Mouse (Mus musculus) neural tube, embryonic 12.5 days (tissue): ENCODE results near the gene Gm9837. TPM values are rescaled to one million over a fixed set of nuclear protein-coding genes. Genes with fewer than 3 reads are reported as not detected.
"Not testable (repeated sequence)": the region's sequence is repeated elsewhere in the genome, so short reads cannot be mapped to it uniquely, and the experiment has no call there.

Experiments
- ATAC-seq: fragments of 200-750 bp; cut with Nextera tagmentation; 2 replicates; pipeline ENCODE4 v1.8.0; 2017; ENCODE audit warnings: low read depth, mild to moderate bottlenecking, moderate TSS enrichment, moderate library complexity; ENCODE audit not compliant: low FRiP score
- H3K27ac ChIP-seq: fragments of 300-500 bp; sonication (generic); 2 replicates; pipeline ENCODE4 v1.5.1; 2016
- H3K27me3 ChIP-seq: fragments of 300-500 bp; sonication (generic); replicated peaks from 2 replicates; pipeline ENCODE4 v1.6.1; 2016; ENCODE audit warnings: mild to moderate bottlenecking
- H3K36me3 ChIP-seq: fragments of 300-500 bp; sonication (generic); 2 replicates; pipeline ENCODE4 v1.6.1; 2016; ENCODE audit warnings: mild to moderate bottlenecking
- H3K4me1 ChIP-seq: fragments of 300-500 bp; sonication (generic); 2 replicates; pipeline ENCODE4 v1.6.1; 2016
- H3K4me2 ChIP-seq: fragments of 300-500 bp; sonication (generic); replicated peaks from 2 replicates; pipeline ENCODE4 v1.6.1; 2016; ENCODE audit warnings: mild to moderate bottlenecking
- H3K4me3 ChIP-seq: fragments of 300-500 bp; sonication (generic); 2 replicates; pipeline ENCODE4 v1.5.1; 2016
- H3K9ac ChIP-seq: fragments of 300-500 bp; sonication (generic); 2 replicates; pipeline ENCODE4 v1.6.1; 2016; ENCODE audit warnings: mild to moderate bottlenecking
- H3K9me3 ChIP-seq: fragments of 300-500 bp; sonication (generic); 2 replicates; pipeline ENCODE4 v1.6.1; 2016; ENCODE audit warnings: mild to moderate bottlenecking
- WGBS: fragments of 180-500 bp; shearing (Covaris S2); methylation state at CpG from one replicate; pipeline ENCODE4 v1.1.7; 2016; 5-methylcytosine and 5-hydroxymethylcytosine counted together
- polyA plus RNA-seq: library from polyadenylated mRNA; unstranded; fragments of >200 nt; fragmentation: Nextera tagmentation; extraction: Ambion mirVana; gene quantifications from 2 replicates; pipeline ENCODE4 v1.2.1, GENCODE M21; 2016

Gm9837 gene
- polyA plus RNA-seq, 1 experiment from 2014 or later, result not detected

DNA sequence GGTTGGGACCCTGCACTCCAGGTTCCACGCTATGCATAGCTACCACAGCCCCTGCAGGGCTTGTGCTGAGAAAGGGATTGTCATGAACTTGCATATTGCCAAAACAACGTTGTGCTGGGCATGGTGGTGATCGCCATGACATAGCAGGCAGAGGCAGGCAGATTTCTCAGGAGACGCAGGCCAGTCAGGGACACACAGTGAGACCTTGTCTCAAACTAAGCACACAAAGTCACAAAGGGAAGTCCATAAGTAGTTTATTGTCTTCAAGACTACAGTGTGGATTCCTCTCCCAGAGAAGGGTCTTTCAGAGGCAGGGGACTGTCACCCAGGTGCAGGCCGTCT is 41.6 kb downstream of the Gm9837 start:
- Histone ChIP-seq H3K27ac (no peak overlapping the region), H3K9ac (no peak overlapping the region), H3K9me3 (no peaks in the 10 kb centered on the region), H3K36me3 (peaks cover 15% of the 10 kb centered on the region), H3K4me1 (peaks cover 8% of the 10 kb centered on the region), H3K4me2 (no peak overlapping the region), H3K27me3 (no peaks in the 10 kb centered on the region), H3K4me3 (no peak overlapping the region)
- no peak for ATAC-seq
- 97% methylated on average over 5 of the region's 5 CpGs for WGBS

DNA sequence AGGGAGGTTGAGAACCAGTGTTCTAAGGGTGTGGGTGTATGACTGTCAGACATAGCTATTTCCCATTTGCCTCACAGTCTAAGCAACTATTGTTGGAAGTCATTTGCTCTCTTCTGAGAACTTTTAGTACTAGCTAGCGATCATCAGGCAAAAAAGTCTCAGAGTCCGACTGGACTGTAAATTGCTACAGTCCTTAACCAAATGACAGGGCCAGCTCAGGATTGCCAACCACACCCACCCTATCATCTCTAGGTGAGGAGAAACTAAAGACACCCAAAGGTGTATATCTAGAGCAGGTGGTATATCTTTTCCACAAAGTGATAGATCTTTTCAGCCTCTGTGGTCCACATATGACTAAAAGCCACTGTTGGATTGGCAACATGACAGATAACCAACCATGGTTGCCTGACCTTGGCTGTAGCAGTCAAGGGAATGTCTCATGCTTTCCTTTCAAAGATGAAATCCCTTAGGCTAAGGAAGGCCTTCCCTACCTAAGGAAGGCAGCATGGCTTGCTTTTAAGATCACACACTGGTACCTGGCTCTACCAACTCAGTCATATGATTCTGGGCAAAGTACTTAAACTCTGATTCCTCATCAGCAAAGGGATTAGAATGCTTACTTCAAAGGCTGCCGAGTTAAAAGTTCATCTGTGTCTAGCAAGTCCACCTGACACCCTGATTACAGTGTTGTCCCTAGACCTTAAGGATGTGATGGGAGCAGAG is 42.1 kb downstream of the Gm9837 start:
- peaks cover 15% of the 10 kb centered on the region for H3K36me3 ChIP-seq
- no peak for ATAC-seq
- H3K4me1 ChIP-seq, result peaks cover 8% of the 10 kb centered on the region
- H3K4me2 ChIP-seq, result no peak overlapping the region
- H3K4me3 ChIP-seq, result no peak overlapping the region
- no peaks in the 10 kb centered on the region for H3K9me3 ChIP-seq
- H3K27me3 ChIP-seq, result no peaks in the 10 kb centered on the region
- no peak overlapping the region for H3K27ac ChIP-seq
- 91% methylated on average over 3 of the region's 3 CpGs for WGBS
- H3K9ac ChIP-seq, result no peak overlapping the region

DNA sequence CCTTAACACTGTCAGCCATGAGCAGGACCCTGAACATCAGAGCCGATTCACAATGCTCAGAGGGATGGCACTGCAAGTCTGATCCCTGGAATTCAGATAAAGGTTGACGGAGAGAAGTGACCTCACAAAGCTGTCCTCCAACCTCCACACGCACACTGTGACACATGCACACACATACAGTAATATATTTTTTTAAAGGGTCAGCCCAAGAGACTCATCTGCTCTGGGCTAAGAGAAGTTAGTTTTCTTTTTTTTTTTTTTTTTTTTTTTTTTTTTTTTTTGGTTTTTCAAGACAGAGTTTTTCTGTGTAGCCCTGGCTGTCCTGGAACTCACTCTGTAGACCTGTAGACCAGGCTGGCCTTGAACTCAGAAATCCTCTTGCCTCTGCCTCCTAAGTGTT is 43.4 kb downstream of the Gm9837 start:
- H3K4me3 ChIP-seq, H3K9ac ChIP-seq, H3K4me1 ChIP-seq, H3K27me3 ChIP-seq, H3K4me2 ChIP-seq, ATAC-seq, H3K27ac ChIP-seq, H3K9me3 ChIP-seq: not testable (repeated sequence)
- H3K36me3 ChIP-seq, result peaks cover 23% of the 10 kb centered on the region
- 87% methylated on average over 3 of the region's 3 CpGs for WGBS

DNA sequence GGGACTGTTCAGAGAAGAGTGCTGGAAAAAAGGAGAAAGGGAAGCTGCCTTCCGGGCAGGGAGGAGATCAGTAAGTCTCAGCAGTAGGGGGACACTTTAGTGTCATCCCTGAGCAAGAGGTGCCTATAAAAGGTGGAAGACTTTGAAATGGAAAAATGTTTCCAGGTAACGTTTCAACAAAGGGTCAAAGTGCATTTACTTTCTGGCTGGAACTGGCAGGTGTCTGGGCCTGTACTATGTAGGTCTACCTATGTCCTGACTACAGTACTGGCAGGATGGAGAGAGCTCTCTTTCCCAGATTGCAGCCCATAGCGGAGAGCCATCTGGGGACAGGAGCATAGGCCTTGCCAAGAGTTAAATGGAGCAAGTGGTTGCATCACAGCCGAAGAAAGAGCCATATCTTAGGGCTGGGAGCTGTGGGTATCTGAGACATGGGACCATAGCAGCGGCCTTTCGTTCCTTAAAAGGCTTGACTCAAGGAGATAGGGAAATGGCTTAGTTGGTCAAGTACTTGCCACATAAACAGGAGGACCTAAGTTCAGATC is 44.5 kb downstream of the Gm9837 start:
- peaks cover 8% of the 10 kb centered on the region for H3K4me1 ChIP-seq
- no peak overlapping the region for H3K9ac ChIP-seq
- no peak overlapping the region for H3K27ac ChIP-seq
- 83% methylated on average over 6 of the region's 6 CpGs for WGBS
- H3K4me3 ChIP-seq, result no peak overlapping the region
- H3K4me2 ChIP-seq, result no peak overlapping the region
- H3K36me3 ChIP-seq, result peaks cover 25% of the 10 kb centered on the region
- H3K9me3 ChIP-seq, result no peaks in the 10 kb centered on the region
- no peaks in the 10 kb centered on the region for H3K27me3 ChIP-seq
- ATAC-seq, result no peak

DNA sequence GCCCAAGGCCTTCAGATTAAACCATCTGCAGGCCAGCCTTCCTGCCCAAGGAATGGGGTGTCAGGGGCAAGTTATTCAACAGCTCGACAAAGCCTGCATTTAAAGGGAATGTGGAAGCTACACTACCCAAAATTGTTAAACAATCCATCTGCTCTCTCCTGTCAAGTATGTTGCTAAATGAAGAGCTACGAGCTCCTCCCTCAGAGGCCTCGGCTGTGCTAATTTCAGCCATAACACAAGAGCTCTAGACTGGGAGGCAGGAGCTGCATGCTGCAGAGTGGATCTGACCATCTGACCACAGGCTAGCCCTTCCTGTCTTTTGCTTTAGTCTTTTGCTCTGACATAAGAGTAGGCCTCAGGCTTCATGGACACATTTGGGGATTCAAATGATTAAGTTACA is 45.0 kb downstream of the Gm9837 start:
- no peak overlapping the region for H3K4me2 ChIP-seq
- H3K9ac ChIP-seq, result no peak overlapping the region
- 72% methylated on average over 3 of the region's 3 CpGs for WGBS
- H3K27ac ChIP-seq, result no peak overlapping the region
- no peaks in the 10 kb centered on the region for H3K9me3 ChIP-seq
- H3K36me3 ChIP-seq, result peaks cover 27% of the 10 kb centered on the region
- H3K27me3 ChIP-seq, result no peaks in the 10 kb centered on the region
- H3K4me3 ChIP-seq, result no peak overlapping the region
- ATAC-seq, result no peak
- H3K4me1 ChIP-seq, result peaks cover 8% of the 10 kb centered on the region

DNA sequence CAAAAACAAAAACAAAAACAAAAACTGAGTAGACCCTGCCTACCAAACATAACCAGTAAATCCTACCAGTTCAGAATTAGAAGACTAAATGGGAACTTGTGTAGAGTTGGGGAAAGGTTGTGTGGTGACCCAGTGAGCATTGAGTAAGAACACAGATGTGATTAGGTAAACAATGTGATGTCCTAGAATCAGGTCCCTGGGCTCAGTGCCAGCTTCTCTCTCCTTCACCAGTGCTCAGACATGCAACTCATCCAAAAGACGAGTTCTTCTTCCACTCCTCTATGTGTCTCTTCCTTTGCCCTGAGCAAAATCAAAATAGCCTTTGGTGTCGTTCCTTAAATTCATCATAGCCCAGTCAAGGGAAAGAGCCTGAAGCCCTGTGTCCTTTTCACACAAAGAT is 45.5 kb downstream of the Gm9837 start:
- no peak overlapping the region for H3K4me3 ChIP-seq
- no peak for ATAC-seq
- no peak overlapping the region for H3K4me2 ChIP-seq
- H3K9me3 ChIP-seq, result no peaks in the 10 kb centered on the region
- peaks cover 5% of the 10 kb centered on the region for H3K4me1 ChIP-seq
- H3K36me3 ChIP-seq, result peaks cover 31% of the 10 kb centered on the region
- 81% methylated on average over 2 of the region's 2 CpGs for WGBS
- no peaks in the 10 kb centered on the region for H3K27me3 ChIP-seq
- H3K9ac ChIP-seq, result no peak overlapping the region
- H3K27ac ChIP-seq, result no peak overlapping the region

DNA sequence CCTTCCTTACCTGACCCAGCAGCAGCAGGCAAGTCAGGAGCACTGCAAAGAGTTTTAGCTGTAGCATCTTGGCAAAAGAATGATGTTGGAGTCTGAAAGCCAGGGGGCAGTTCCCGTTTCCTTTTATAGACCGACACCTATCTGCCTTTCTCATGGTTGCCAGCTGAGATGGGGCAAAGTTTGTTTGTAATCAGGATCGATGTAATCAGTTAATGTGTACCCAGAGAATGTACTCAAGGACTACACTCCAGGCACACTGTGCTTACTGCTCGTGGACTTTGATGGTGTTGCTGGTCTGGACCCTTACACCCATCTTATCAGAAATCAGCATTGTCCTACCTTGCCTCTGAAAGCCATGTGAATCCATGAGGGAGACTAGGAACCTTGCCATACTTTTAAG is 47.2 kb downstream of the Gm9837 start, which contains the start of gene Leap2:
Gene Leap2 (minus strand): TSS at position 135 of the 400 bp plus-strand sequence.
- Histone ChIP-seq H3K36me3 (peaks cover 32% of the 10 kb centered on the region), H3K4me3 (no peak within 1 kb of the TSS), H3K4me2 (no peak within 1 kb of the TSS), H3K27ac (no peak within 1 kb of the TSS), H3K4me1 (no peaks in the 10 kb centered on the region), H3K27me3 (no peaks in the 10 kb centered on the region), H3K9ac (no peak within 1 kb of the TSS), H3K9me3 (no peaks in the 10 kb centered on the region)
- ATAC-seq, result no peak
- WGBS, result 90% methylated on average over 4 of the region's 4 CpGs

Other genes with a start within 250 kb of the Gm9837 start
- gene Hspa4, start 170.0 kb downstream of the Gm9837 start, polyA plus RNA-seq, result 85.8 and 89.0 TPM in 2 replicates
- gene Zcchc10, start 145.8 kb downstream of the Gm9837 start, polyA plus RNA-seq, result 16.6 and 16.7 TPM in 2 replicates
- gene Aff4, start 119.6 kb downstream of the Gm9837 start, polyA plus RNA-seq, result 62.7 and 79.2 TPM in 2 replicates
- 0.42 TPM in 1 of 2 replicates, not detected in the other for gene Leap2, start 47.3 kb downstream of the Gm9837 start, polyA plus RNA-seq
- 607 and 637 TPM in 2 replicates for gene Uqcrq, start 39.6 kb downstream of the Gm9837 start, polyA plus RNA-seq
- gene Gdf9, start 39.5 kb downstream of the Gm9837 start, polyA plus RNA-seq, result 1.8 and 2.1 TPM in 2 replicates
- 0.13 TPM in 1 of 2 replicates, not detected in the other for gene Gm10447, start 13.4 kb downstream of the Gm9837 start, polyA plus RNA-seq
- 2.1 and 2.7 TPM in 2 replicates for gene Shroom1, start 13.3 kb downstream of the Gm9837 start, polyA plus RNA-seq
- not detected in 2 replicates for gene Gm9945, start 9.7 kb upstream of the Gm9837 start, polyA plus RNA-seq
- gene Sowaha, start 9.8 kb upstream of the Gm9837 start, polyA plus RNA-seq, result 0.22 and 0.46 TPM in 2 replicates
- 21.4 and 25.2 TPM in 2 replicates for gene Sept8, start 48.8 kb upstream of the Gm9837 start, polyA plus RNA-seq
- gene Kif3a, start 96.9 kb upstream of the Gm9837 start, polyA plus RNA-seq, result 145 and 157 TPM in 2 replicates
- gene Il4, start 148.2 kb upstream of the Gm9837 start, polyA plus RNA-seq, result 2.3 and 3.4 TPM in 2 replicates
- gene Il13, start 164.2 kb upstream of the Gm9837 start, polyA plus RNA-seq, result not detected in 2 replicates
- gene Rad50, start 236.8 kb upstream of the Gm9837 start, polyA plus RNA-seq, result 15.4 and 18.2 TPM in 2 replicates